Mouse (Mus musculus) CH12.LX (cell line): ENCODE measurements around the gene Rel.
A peak's percentile ranks its signal among the peaks of the same experiment; 100 is the strongest.

Experiments used
- BHLHE40 ChIP-seq: IDR thresholded peaks from 2 replicates; pipeline ENCODE4 v1.6.1; 2011; ENCODE audit warnings: mild to moderate bottlenecking, low read depth, low read length, improper control_type of control experiment
- CTCF ChIP-seq, 2 experiments: IDR thresholded peaks in 1 of 2; conservative IDR thresholded peaks in 1 of 2; 2 replicates each; pipeline ENCODE4 v1.5.1; 2011 to 2012; ENCODE audit warnings: low read depth in 2 of 2, low read length in 2 of 2, improper control_type of control experiment in 1 of 2, inconsistent platforms in 1 of 2, mild to moderate bottlenecking in 1 of 2, moderate library complexity in 1 of 2
- EP300 ChIP-seq: IDR thresholded peaks from 2 replicates; pipeline ENCODE4 v1.6.1; 2011; ENCODE audit warnings: low read length, improper control_type of control experiment

GRCm38 (mm10) chr11:23778787-23779201, 8.0 kb upstream of the Rel start:
- TF ChIP-seq CTCF (conservative IDR thresholded peaks at IDR 0.05 in 1 of 2, IDR thresholded peaks at IDR 0.05 in 1 of 2; ENCODE audit: low read depth in 2 of 2, low read length in 2 of 2) (peak in 1 of 2 experiments; percentile 39; a peak in 1 of 4 replicates), BHLHE40 (peak; percentile 91), EP300 (peak; percentile 98)
